Mouse (Mus musculus): ENCODE results near the gene Mrps26. TPM values are rescaled to one million over a fixed set of nuclear protein-coding genes. Genes with fewer than 3 reads are reported as not detected.

Mrps26 gene
- polyA plus RNA-seq, 1 experiment from 2014 or later: 85.4 TPM

GRCm38 (mm10) chr2:130595596-130595995 is 32.1 kb downstream of the Mrps26 start:
- ATAC-seq (ENCODE audit: low FRiP score, low read depth): no peak
- Histone ChIP-seq H3K4me2 (replicated peaks) (no peak overlapping the region), H3K36me3 (peaks cover 72% of the 10 kb centered on the region), H3K27me3 (no peaks in the 10 kb centered on the region), H3K9me3 (no peaks in the 10 kb centered on the region), H3K9ac (no peak overlapping the region), H3K4me3 (no peak overlapping the region), H3K27ac (no peak overlapping the region), H3K4me1 (no peaks in the 10 kb centered on the region)
- 83% methylated on average over 1 of the region's 1 CpGs for WGBS

- Histone ChIP-seq H3K36me3 (peaks cover 69% of the 10 kb centered on the region), H3K27me3 (no peaks in the 10 kb centered on the region), H3K4me2 (replicated peaks) (no peak overlapping the region), H3K9me3 (no peaks in the 10 kb centered on the region), H3K9ac (no peak overlapping the region), H3K27ac (no peak overlapping the region), H3K4me1 (no peaks in the 10 kb centered on the region), H3K4me3 (no peak overlapping the region)
- ATAC-seq (ENCODE audit: low FRiP score, low read depth): no peak
- WGBS: 24% methylated on average over 1 of the region's 1 CpGs
These were observed 34.1 kb downstream of the Mrps26 start for GRCm38 (mm10) chr2:130597601-130598010.

GRCm38 (mm10) chr2:130598399-130598798 is 34.9 kb downstream of the Mrps26 start:
- Histone ChIP-seq H3K4me2 (replicated peaks) (no peak overlapping the region), H3K4me3 (no peak overlapping the region), H3K9me3 (no peaks in the 10 kb centered on the region), H3K9ac (no peak overlapping the region), H3K27ac (no peak overlapping the region), H3K27me3 (no peaks in the 10 kb centered on the region), H3K36me3 (peaks cover 74% of the 10 kb centered on the region), H3K4me1 (no peaks in the 10 kb centered on the region)
- WGBS: 85% methylated on average over 3 of the region's 3 CpGs
- ATAC-seq (ENCODE audit: low FRiP score, low read depth): no peak

- no peak overlapping the region for H3K4me3 ChIP-seq
- no peak overlapping the region for H3K4me2 ChIP-seq (replicated peaks)
- no peaks in the 10 kb centered on the region for H3K27me3 ChIP-seq
- 84% methylated on average over 4 of the region's 4 CpGs for WGBS
- peaks cover 59% of the 10 kb centered on the region for H3K36me3 ChIP-seq
- H3K9ac ChIP-seq: no peak overlapping the region
- ATAC-seq (ENCODE audit: low FRiP score, low read depth): no peak
- no peaks in the 10 kb centered on the region for H3K4me1 ChIP-seq
- no peaks in the 10 kb centered on the region for H3K9me3 ChIP-seq
- H3K27ac ChIP-seq: no peak overlapping the region
These were observed 38.7 kb downstream of the Mrps26 start for GRCm38 (mm10) chr2:130602195-130602594.

- no peak overlapping the region for H3K9ac ChIP-seq
- WGBS: 61% methylated on average over 3 of the region's 3 CpGs
These were observed 49.5 kb downstream of the Mrps26 start for GRCm38 (mm10) chr2:130613091-130613490.

More at GRCm38 (mm10) chr2:130613091-130613490, 49.5 kb downstream of the Mrps26 start:
- H3K36me3 ChIP-seq: peaks cover 46% of the 10 kb centered on the region
- H3K9me3 ChIP-seq: no peaks in the 10 kb centered on the region
- H3K27ac ChIP-seq: no peak overlapping the region
- ATAC-seq (ENCODE audit: low FRiP score, low read depth): no peak
- H3K4me3 ChIP-seq: no peak overlapping the region
- no peaks in the 10 kb centered on the region for H3K27me3 ChIP-seq
- H3K4me1 ChIP-seq: no peaks in the 10 kb centered on the region
- H3K4me2 ChIP-seq (replicated peaks): no peak overlapping the region

Small RNA genes lying within 50 kb of the gene (microRNA-seq; reads per million reads assigned to microRNA genes)
- not detected for gene Gm23876

Other genes with a start within 250 kb of the Mrps26 start
- 137 and 145 TPM in 2 replicates for gene Cpxm1, start 166.2 kb upstream of the Mrps26 start, polyA plus RNA-seq (2015; fragmentation: Nextera tagmentation; extraction: Ambion mirVana)
- gene Gm28372, start 158.5 kb upstream of the Mrps26 start, polyA plus RNA-seq (2015; fragmentation: Nextera tagmentation; extraction: Ambion mirVana): 0.08 and 0.11 TPM in 2 replicates
- gene 1700020A23Rik, start 158.5 kb upstream of the Mrps26 start, polyA plus RNA-seq (2015; fragmentation: Nextera tagmentation; extraction: Ambion mirVana): not detected in 2 replicates
- gene Tmem239, start 157.3 kb upstream of the Mrps26 start, polyA plus RNA-seq (2015; fragmentation: Nextera tagmentation; extraction: Ambion mirVana): not detected in 2 replicates
- gene Vps16, start 139.4 kb upstream of the Mrps26 start, polyA plus RNA-seq (2015; fragmentation: Nextera tagmentation; extraction: Ambion mirVana): 113 and 122 TPM in 2 replicates
- gene Pced1a, start 139.0 kb upstream of the Mrps26 start, polyA plus RNA-seq (2015; fragmentation: Nextera tagmentation; extraction: Ambion mirVana): 16.1 and 16.4 TPM in 2 replicates
- gene Ptpra, start 113.5 kb upstream of the Mrps26 start, polyA plus RNA-seq (2015; fragmentation: Nextera tagmentation; extraction: Ambion mirVana): 104 and 105 TPM in 2 replicates
- gene Oxt, start 12.4 kb downstream of the Mrps26 start, polyA plus RNA-seq (2015; fragmentation: Nextera tagmentation; extraction: Ambion mirVana): not detected in 2 replicates
- not detected in 2 replicates for gene Avp, start 18.8 kb downstream of the Mrps26 start, polyA plus RNA-seq (2015; fragmentation: Nextera tagmentation; extraction: Ambion mirVana)
- gene Fastkd5, start 66.3 kb downstream of the Mrps26 start, polyA plus RNA-seq (2015; fragmentation: Nextera tagmentation; extraction: Ambion mirVana): 14.5 and 16.0 TPM in 2 replicates
- 15.0 and 16.2 TPM in 2 replicates for gene Ubox5, start 66.3 kb downstream of the Mrps26 start, polyA plus RNA-seq (2015; fragmentation: Nextera tagmentation; extraction: Ambion mirVana)
- 3.9 and 4.7 TPM in 2 replicates for gene Lzts3, start 79.1 kb downstream of the Mrps26 start, polyA plus RNA-seq (2015; fragmentation: Nextera tagmentation; extraction: Ambion mirVana)
- gene Ddrgk1, start 100.9 kb downstream of the Mrps26 start, polyA plus RNA-seq (2015; fragmentation: Nextera tagmentation; extraction: Ambion mirVana): 58.5 and 64.3 TPM in 2 replicates
- gene Itpa, start 103.9 kb downstream of the Mrps26 start, polyA plus RNA-seq (2015; fragmentation: Nextera tagmentation; extraction: Ambion mirVana): 126 and 131 TPM in 2 replicates
- 1.4 and 1.7 TPM in 2 replicates for gene Slc4a11, start 133.8 kb downstream of the Mrps26 start, polyA plus RNA-seq (2015; fragmentation: Nextera tagmentation; extraction: Ambion mirVana)

All from limb, embryonic 13.5 days (tissue).